Mouse (Mus musculus): Measurements from ENCODE around the gene Ncf2.

The Ncf2 gene

DNA sequence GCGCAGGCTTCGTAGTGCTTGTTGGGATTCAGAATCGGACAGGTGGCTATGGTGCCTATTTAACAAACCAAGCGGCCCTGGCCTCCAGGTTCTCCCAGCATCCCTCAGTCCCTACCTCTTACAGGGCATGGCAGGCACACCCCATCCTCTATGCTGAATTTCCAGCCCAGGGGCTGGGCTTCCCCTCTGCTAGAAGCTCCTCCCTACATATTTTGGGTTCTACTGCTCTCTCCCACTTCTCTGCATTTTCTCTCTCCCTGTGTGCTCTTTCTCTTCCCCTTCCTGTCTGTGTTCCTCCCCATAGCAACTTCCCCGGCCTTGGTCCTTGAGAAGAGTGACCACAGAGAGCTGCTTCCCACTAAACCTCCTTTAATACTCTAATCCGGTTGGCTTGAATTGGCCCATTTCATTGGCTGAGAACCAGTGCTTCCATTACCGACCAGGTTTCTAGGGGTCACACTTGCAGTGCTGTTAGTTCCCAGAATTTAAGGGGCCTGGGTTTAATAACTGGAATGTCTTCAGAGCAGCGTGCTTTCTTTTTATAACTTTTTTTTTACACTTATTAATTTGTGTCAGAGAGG, 3.2 kb upstream of the Ncf2 start:
- DNase-seq (ENCODE audit: low spot score in 2 of 2) = no peak

DNA sequence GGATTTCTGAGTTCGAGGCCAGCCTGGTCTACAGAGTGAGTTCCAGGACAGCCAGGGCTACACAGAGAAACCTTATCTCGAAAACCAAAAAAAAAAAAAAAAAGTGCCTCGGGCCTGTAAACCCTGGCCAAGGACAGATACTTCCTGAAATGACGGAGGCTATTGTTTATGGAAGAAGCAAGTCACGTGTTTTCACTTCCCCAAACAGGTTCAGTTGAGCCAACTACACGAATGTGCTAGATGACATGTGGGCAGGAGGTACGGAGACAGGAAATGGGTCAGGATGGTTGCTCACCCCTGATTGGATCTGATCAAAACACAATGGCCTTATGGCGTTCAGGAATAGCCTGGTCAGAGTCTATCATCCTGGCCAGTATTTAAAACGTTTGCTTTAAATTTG, 1.9 kb upstream of the Ncf2 start:
- no peak for DNase-seq (ENCODE audit: low spot score in 2 of 2)

DNA sequence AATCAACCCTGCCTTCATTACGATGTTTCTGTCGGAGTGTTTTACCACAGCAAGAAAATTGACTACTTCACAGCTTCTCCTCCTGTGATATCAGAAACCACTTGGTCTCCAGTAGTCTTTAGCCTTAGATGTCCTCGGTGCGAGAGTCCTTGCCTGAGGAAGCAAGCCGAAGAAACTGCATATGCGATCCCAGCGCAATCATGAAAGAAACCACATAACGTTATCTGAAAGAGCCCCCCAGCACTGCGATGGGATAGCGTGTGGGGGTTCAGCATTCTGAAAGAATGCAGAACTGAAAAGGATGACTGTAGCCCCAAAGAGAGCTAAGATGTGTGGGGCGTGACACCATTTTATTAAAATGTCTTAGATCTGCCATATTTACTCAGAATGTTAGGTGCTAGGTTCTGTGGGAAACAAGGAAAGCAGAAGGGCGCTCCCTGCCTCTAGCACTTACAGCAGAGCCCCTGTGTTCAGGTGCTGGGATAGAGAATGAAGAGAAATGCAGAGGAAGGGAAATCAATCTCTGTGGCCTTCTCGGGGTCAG, 711 bp downstream of the Ncf2 start:
- no peak for DNase-seq (ENCODE audit: low spot score in 2 of 2)

- DNase-seq (ENCODE audit: low spot score in 2 of 2) = no peak
Measured at GRCm38 (mm10) chr1:152804907-152805306, 4.9 kb downstream of the Ncf2 start.

GRCm38 (mm10) chr1:152807619-152808391, 7.8 kb downstream of the Ncf2 start:
- no peak for DNase-seq (ENCODE audit: low spot score in 2 of 2)

DNA sequence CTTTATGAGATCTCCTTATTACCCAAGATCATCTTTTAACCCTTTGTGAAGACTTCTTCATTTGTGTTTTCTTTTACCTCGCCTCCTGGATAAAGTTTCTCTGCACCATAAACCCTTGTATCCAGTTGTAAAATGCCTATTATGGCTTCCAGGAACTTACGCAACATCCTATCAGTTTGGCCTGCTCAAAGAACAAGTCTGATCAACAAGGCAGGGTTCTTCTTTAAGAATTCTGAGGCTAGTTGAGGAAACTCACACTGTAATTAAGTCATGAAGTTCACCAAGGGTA, 8.3 kb downstream of the Ncf2 start:
- DNase-seq (ENCODE audit: low spot score in 2 of 2) = no peak

DNA sequence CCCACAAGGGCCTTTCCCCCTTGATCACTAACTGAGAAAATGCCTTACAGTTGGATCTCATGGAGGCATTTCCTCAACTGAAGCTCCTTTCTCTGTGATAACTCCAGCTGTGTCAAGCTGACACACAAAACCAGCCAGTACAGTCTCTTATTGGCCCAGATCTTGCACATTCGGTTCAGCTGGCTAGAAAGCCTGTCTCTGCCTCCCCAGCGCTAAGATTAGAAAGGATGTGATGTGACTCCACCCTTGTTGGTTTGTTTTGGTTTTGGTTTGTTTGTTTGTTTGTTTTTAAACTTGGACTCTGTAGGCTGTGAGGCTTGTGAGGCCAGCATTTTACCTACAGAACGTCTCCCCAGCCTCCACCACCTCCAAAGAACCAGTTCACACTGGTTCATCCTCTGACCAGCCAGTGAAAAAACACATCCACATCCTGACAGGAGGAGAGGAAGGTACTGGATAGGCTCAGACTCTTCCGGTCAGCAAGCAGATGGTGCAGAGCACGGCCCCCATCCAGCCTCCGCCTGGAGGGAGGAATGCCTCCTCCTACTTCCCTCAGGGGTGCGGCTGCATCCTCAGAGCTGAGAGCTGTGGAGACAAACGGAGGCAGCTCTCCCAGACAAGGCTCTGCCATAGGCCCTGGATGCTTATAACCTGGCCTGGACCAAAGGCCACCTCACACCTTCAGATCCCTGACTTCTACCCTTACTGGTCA, 9.7 kb downstream of the Ncf2 start:
- no peak for DNase-seq (ENCODE audit: low spot score in 2 of 2)

DNA sequence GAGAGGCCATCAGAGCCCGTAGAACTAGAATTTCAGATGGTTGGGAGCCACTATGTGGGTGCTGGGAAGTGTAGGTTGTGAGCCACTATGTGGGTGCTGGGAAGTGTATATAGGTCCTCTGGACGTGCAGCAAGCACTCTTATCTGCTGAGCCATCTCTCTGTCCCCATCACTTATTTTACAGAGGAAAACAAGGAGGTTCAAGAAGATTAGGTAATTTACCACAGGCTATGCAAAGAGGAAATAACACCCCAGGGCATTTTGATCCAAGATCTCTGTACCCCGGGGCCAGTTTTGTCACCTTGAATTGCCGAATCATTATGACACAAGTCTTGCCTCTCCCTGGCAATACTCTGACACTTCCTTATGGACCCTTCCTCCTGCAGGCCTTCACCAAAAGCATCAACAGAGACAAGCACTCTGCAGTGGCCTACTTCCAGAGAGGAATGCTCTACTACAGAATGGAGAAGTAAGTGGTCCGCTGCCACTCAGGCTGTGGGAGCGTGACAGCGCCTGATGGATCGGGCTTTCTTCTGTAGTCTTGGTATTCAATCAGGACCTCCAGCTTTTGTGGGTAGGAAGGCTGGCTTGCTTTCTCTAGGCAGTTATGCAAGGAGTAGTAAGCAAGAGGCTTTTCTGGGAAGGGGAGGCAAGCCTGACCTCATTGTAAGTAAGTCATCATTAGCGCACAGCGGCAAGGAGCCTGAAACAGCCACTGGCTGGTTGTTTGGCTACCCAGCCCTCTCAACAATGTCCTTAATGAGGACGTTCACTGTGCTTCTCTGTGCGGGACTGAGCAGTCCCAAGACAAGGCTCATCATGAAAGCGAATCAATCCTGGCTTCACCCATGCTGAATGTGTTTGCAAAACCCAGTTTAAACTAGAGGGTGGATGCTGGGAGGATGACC, 10.8 kb downstream of the Ncf2 start:
- no peak for DNase-seq (ENCODE audit: low spot score in 2 of 2)

- DNase-seq (ENCODE audit: low spot score in 2 of 2) = peak; percentile 34 to 71
Measured at GRCm38 (mm10) chr1:152815265-152815701, 15.3 kb downstream of the Ncf2 start.

GRCm38 (mm10) chr1:152817027-152817769, 17.2 kb downstream of the Ncf2 start:
- no peak for DNase-seq (ENCODE audit: low spot score in 2 of 2)

GRCm38 (mm10) chr1:152817794-152818193, 17.8 kb downstream of the Ncf2 start:
- DNase-seq (ENCODE audit: low spot score in 2 of 2) = no peak

DNA sequence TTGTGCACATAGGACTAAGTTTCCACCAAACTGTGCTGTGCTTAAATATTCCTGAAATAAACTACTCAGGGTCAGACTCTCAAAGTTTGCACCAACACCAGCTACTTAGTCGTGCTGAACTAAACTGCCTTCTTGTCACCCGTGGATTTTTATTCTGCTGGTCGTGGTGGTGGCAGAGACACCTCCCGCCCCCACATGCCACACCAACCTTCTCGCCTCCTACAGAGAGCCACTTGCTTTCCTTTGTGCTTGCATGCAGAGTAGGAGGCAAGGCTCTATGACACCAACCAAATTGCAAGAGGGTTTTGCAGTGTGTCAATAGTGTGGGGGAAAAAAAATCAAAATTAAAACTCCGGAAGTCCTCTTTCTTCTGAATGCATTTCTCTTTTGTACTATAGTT, 19.6 kb downstream of the Ncf2 start:
- no peak for DNase-seq (ENCODE audit: low spot score in 2 of 2)

GRCm38 (mm10) chr1:152820911-152821695, 21.1 kb downstream of the Ncf2 start:
- DNase-seq (ENCODE audit: low spot score in 2 of 2) = no peak

GRCm38 (mm10) chr1:152821746-152822145, 21.8 kb downstream of the Ncf2 start:
- no peak for DNase-seq (ENCODE audit: low spot score in 2 of 2)

GRCm38 (mm10) chr1:152824206-152824605, 24.2 kb downstream of the Ncf2 start:
- no peak for DNase-seq (ENCODE audit: low spot score in 2 of 2)

GRCm38 (mm10) chr1:152826446-152826845, 26.5 kb downstream of the Ncf2 start:
- no peak for DNase-seq (ENCODE audit: low spot score in 2 of 2)

- no peak for DNase-seq (ENCODE audit: low spot score in 2 of 2)
Measured at GRCm38 (mm10) chr1:152828168-152828567, 28.2 kb downstream of the Ncf2 start.

- DNase-seq (ENCODE audit: low spot score in 2 of 2) = no peak
Measured at GRCm38 (mm10) chr1:152828637-152829355, 28.8 kb downstream of the Ncf2 start.

DNA sequence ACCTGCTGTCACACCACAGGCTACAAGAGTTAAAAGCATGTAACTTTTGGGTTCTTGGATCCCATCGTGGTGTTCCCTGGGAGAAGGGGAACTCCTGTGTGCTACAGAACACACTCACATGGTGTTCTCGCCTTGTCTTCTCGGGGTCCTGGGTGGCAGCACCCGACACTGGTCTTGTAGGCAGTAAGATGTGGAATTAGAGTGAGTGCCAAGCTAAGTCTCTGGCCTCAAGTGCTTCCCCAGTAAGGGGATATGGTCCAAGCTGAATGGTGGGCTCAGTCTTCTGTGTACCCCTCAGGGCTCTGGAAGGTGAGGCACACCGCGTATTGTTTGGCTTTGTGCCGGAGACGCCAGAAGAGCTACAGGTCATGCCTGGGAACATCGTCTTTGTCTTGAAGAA, 30.1 kb downstream of the Ncf2 start:
- DNase-seq (ENCODE audit: low spot score in 2 of 2) = no peak

DNA sequence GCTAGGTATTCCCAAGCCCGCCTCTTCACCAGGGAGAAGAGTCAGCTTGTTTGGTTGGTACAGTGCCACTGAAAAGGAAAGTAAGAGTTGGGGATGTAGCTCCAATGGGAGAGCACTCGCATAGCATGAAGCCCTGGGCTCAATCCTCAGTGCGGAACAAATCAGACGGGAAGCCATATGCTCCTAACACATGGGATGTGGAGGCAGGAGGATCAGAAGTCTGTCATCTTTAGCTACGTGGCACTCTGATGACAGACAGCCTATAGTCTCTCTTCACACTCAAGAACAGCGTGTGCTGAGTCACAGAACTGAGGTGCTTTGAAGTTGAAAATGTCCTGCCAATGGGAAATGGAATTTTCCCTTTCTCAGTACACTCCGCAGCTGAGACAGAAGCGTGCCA, 31.0 kb downstream of the Ncf2 start:
- DNase-seq (ENCODE audit: low spot score in 2 of 2) = no peak
